Mouse (Mus musculus): ENCODE measurements at regions not wholly inside any gene's neighbourhood (a gene's known extent, or its start where the extent isn't known, plus 50 kb on each side); places are given as distances from the start of the nearest gene placed in this dataset.

- Histone ChIP-seq H3K4me1 (no peaks in the 10 kb centered on the region), H3K27ac (replicated peaks) (no peak overlapping the region), H3K9ac (replicated peaks) (no peak overlapping the region), H3K4me3 (replicated peaks) (no peak overlapping the region), H3K4me2 (no peak overlapping the region), H3K36me3 (no peaks in the 10 kb centered on the region), H3K9me3 (replicated peaks) (no peaks in the 10 kb centered on the region), H3K27me3 (replicated peaks) (no peaks in the 10 kb centered on the region)
- ATAC-seq (ENCODE audit: low FRiP score), result no peak
- WGBS, result 90% methylated on average over 1 of the region's 1 CpGs
Observed at GRCm38 (mm10) chr14:89242159-89242558, 771.0 kb upstream of the Pcdh20 start.

- no peaks in the 10 kb centered on the region for H3K9me3 ChIP-seq (replicated peaks)
- ATAC-seq (ENCODE audit: low FRiP score), result no peak
- WGBS, result 83% methylated on average over 3 of the region's 3 CpGs
- H3K27me3 ChIP-seq (replicated peaks), result no peaks in the 10 kb centered on the region
- H3K9ac ChIP-seq (replicated peaks), result no peak overlapping the region
- no peaks in the 10 kb centered on the region for H3K36me3 ChIP-seq
- H3K27ac ChIP-seq (replicated peaks), result no peak overlapping the region
- H3K4me2 ChIP-seq, result no peak overlapping the region
- H3K4me1 ChIP-seq, result no peaks in the 10 kb centered on the region
- H3K4me3 ChIP-seq (replicated peaks), result no peak overlapping the region
Observed at GRCm38 (mm10) chr14:89236501-89236900, 765.3 kb upstream of the Pcdh20 start.

- Histone ChIP-seq H3K9ac (replicated peaks) (no peak overlapping the region), H3K27me3 (replicated peaks) (no peaks in the 10 kb centered on the region), H3K9me3 (replicated peaks) (no peaks in the 10 kb centered on the region), H3K36me3 (no peaks in the 10 kb centered on the region), H3K27ac (replicated peaks) (no peak overlapping the region; the same call in 1 of the 2 replicates), H3K4me3 (replicated peaks) (peak overlapping the region; percentile 4; the same call in 1 of the 2 replicates), H3K4me1 (0 out of 2 replicates have a peak, but pooled peaks cover 3% of the 10 kb centered on the region), H3K4me2 (peak overlapping the region; percentile 40)
- ATAC-seq (ENCODE audit: low FRiP score), result no peak
- 15% methylated on average over 8 of the region's 8 CpGs for WGBS
Observed at GRCm38 (mm10) chr14:89230482-89230881, 759.3 kb upstream of the Pcdh20 start.

GRCm38 (mm10) chr14:89217390-89217789 lies 746.2 kb upstream of the Pcdh20 start:
- H3K36me3 ChIP-seq, result no peaks in the 10 kb centered on the region
- H3K9ac ChIP-seq (replicated peaks), result no peak overlapping the region
- no peaks in the 10 kb centered on the region for H3K27me3 ChIP-seq (replicated peaks)
- no peak overlapping the region for H3K4me2 ChIP-seq
- H3K4me1 ChIP-seq, result no peaks in the 10 kb centered on the region
- H3K27ac ChIP-seq (replicated peaks), result no peak overlapping the region
- no peaks in the 10 kb centered on the region for H3K9me3 ChIP-seq (replicated peaks)
- no peak overlapping the region for H3K4me3 ChIP-seq (replicated peaks)
- 55% methylated on average over 1 of the region's 1 CpGs for WGBS
- no peak for ATAC-seq (ENCODE audit: low FRiP score)

- Histone ChIP-seq H3K9ac (replicated peaks) (no peak overlapping the region), H3K4me1 (no peaks in the 10 kb centered on the region), H3K4me2 (no peak overlapping the region), H3K9me3 (replicated peaks) (no peaks in the 10 kb centered on the region), H3K36me3 (no peaks in the 10 kb centered on the region), H3K4me3 (replicated peaks) (no peak overlapping the region), H3K27ac (replicated peaks) (no peak overlapping the region), H3K27me3 (replicated peaks) (no peaks in the 10 kb centered on the region)
- no peak for ATAC-seq (ENCODE audit: low FRiP score)
- 29% methylated on average over 2 of the region's 2 CpGs for WGBS
Observed at GRCm38 (mm10) chr14:89181386-89181979, 710.3 kb upstream of the Pcdh20 start.

- no peaks in the 10 kb centered on the region for H3K36me3 ChIP-seq
- H3K4me2 ChIP-seq, result no peak overlapping the region
- H3K27me3 ChIP-seq (replicated peaks), result no peaks in the 10 kb centered on the region
- no peaks in the 10 kb centered on the region for H3K4me1 ChIP-seq
- H3K9ac ChIP-seq (replicated peaks), result no peak overlapping the region
- no peak overlapping the region for H3K4me3 ChIP-seq (replicated peaks)
- no peak overlapping the region for H3K27ac ChIP-seq (replicated peaks)
- WGBS, result 55% methylated on average over 3 of the region's 3 CpGs
- no peaks in the 10 kb centered on the region for H3K9me3 ChIP-seq (replicated peaks)
- ATAC-seq (ENCODE audit: low FRiP score), result no peak
Observed at GRCm38 (mm10) chr14:89142994-89143686, 671.9 kb upstream of the Pcdh20 start.

- H3K36me3 ChIP-seq, result no peaks in the 10 kb centered on the region
- H3K4me1 ChIP-seq, result no peaks in the 10 kb centered on the region
- H3K9me3 ChIP-seq (replicated peaks), result no peaks in the 10 kb centered on the region
- H3K27ac ChIP-seq (replicated peaks), result no peak overlapping the region
- no peak overlapping the region for H3K4me3 ChIP-seq (replicated peaks)
- no peaks in the 10 kb centered on the region for H3K27me3 ChIP-seq (replicated peaks)
- H3K9ac ChIP-seq (replicated peaks), result no peak overlapping the region
- H3K4me2 ChIP-seq, result no peak overlapping the region
- no peak for ATAC-seq (ENCODE audit: low FRiP score)
- 36% methylated on average over 4 of the region's 4 CpGs for WGBS
Observed at GRCm38 (mm10) chr14:89099296-89099695, 628.1 kb upstream of the Pcdh20 start.

GRCm38 (mm10) chr14:89089661-89090060 lies 618.5 kb upstream of the Pcdh20 start:
- ATAC-seq (ENCODE audit: low FRiP score), result no peak
- 75% methylated on average over 1 of the region's 1 CpGs for WGBS

GRCm38 (mm10) chr14:89076014-89076413 lies 604.8 kb upstream of the Pcdh20 start:
- H3K4me1 ChIP-seq, result no peaks in the 10 kb centered on the region
- H3K4me2 ChIP-seq, result no peak overlapping the region
- no peak for ATAC-seq (ENCODE audit: low FRiP score)
- no peaks in the 10 kb centered on the region for H3K9me3 ChIP-seq (replicated peaks)
- no peak overlapping the region for H3K27ac ChIP-seq (replicated peaks)
- H3K4me3 ChIP-seq (replicated peaks), result no peak overlapping the region
- H3K36me3 ChIP-seq, result no peaks in the 10 kb centered on the region
- WGBS, result 97% methylated on average over 1 of the region's 1 CpGs
- no peak overlapping the region for H3K9ac ChIP-seq (replicated peaks)
- no peaks in the 10 kb centered on the region for H3K27me3 ChIP-seq (replicated peaks)

More at GRCm38 (mm10) chr14:89089661-89090060, 618.5 kb upstream of the Pcdh20 start:
- Histone ChIP-seq H3K27me3 (replicated peaks) (no peaks in the 10 kb centered on the region), H3K27ac (replicated peaks) (no peak overlapping the region), H3K36me3 (no peaks in the 10 kb centered on the region), H3K9ac (replicated peaks) (no peak overlapping the region), H3K4me3 (replicated peaks) (no peak overlapping the region), H3K4me1 (no peaks in the 10 kb centered on the region), H3K9me3 (replicated peaks) (no peaks in the 10 kb centered on the region), H3K4me2 (no peak overlapping the region)

GRCm38 (mm10) chr14:89063971-89064370 lies 592.8 kb upstream of the Pcdh20 start:
- Histone ChIP-seq H3K4me3 (replicated peaks) (no peak overlapping the region), H3K9ac (replicated peaks) (no peak overlapping the region), H3K4me2 (no peak overlapping the region), H3K27ac (replicated peaks) (no peak overlapping the region), H3K36me3 (no peaks in the 10 kb centered on the region), H3K27me3 (replicated peaks) (no peaks in the 10 kb centered on the region), H3K9me3 (replicated peaks) (no peaks in the 10 kb centered on the region), H3K4me1 (no peaks in the 10 kb centered on the region)
- ATAC-seq (ENCODE audit: low FRiP score), result no peak
- WGBS, result 90% methylated on average over 1 of the region's 1 CpGs

GRCm38 (mm10) chr14:89062583-89063436 lies 591.6 kb upstream of the Pcdh20 start:
- Histone ChIP-seq H3K27ac (replicated peaks) (no peak overlapping the region), H3K9ac (replicated peaks) (no peak overlapping the region), H3K27me3 (replicated peaks) (no peaks in the 10 kb centered on the region), H3K36me3 (no peaks in the 10 kb centered on the region), H3K9me3 (replicated peaks) (no peaks in the 10 kb centered on the region), H3K4me1 (no peaks in the 10 kb centered on the region), H3K4me2 (no peak overlapping the region), H3K4me3 (replicated peaks) (no peak overlapping the region)
- ATAC-seq (ENCODE audit: low FRiP score), result no peak
- 78% methylated on average over 5 of the region's 5 CpGs for WGBS

GRCm38 (mm10) chr14:89061319-89061718 lies 590.1 kb upstream of the Pcdh20 start:
- Histone ChIP-seq H3K27ac (replicated peaks) (no peak overlapping the region), H3K9me3 (replicated peaks) (no peaks in the 10 kb centered on the region), H3K36me3 (no peaks in the 10 kb centered on the region), H3K27me3 (replicated peaks) (no peaks in the 10 kb centered on the region), H3K4me2 (no peak overlapping the region), H3K9ac (replicated peaks) (no peak overlapping the region), H3K4me1 (no peaks in the 10 kb centered on the region), H3K4me3 (replicated peaks) (no peak overlapping the region)
- ATAC-seq (ENCODE audit: low FRiP score), result no peak
- WGBS, result 53% methylated on average over 1 of the region's 1 CpGs
